Comparison of ENCODE assay signal across 11 mouse cellular contexts in the genomic region with DNA sequence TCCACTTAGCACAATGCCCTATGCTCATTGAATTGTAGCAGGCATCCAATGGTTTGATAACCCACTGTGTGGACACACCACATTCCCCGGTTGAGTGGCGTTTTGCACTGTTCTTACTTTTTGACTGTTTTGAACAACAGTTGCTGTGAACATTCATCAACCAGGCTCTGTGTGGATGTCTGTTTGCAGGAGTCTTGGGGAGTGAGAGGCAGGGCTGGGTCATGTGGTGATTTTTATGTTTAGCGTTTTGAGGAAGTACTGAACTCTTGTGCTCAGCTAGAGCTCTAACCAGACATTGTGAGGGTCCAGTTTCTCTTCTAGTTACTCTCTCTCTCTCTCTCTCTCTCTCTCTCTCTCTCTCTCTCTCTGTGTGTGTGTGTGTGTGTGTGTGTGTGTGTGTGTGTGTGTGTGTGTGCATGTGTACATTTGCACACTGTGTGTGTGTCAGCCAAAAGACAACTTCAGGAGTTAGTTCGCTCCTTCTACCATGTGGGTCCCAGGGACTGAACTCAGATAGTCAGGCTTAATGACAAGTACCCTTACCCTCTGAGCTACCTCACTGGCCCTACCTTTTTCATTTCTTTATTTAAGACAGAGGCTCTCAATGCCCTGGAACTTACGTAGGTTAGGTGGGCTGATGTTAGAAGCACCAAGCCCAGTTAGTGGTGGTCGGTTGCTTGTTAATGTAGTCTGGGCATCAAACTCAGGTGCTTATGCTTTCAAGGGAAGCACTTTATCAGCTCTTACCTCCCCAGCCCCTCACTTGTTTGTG. TPM values are rescaled to one million over a fixed set of nuclear protein-coding genes. Genes with fewer than 3 reads are reported as not detected.
DNase-seq lines count a peak whose midpoint lies in the region; ATAC-seq and TF ChIP-seq lines count a peak whose summit lies in the region.
"Had no signal": no experiment of that assay in that cellular context is flagged by ENCODE, and none has a peak within 500 bp of the region (broad histone marks: within the 10 kb centered on the region; RNA-seq: fewer than 3 reads in every experiment).

No protein-coding gene starts in this region.

- TF ChIP-seq POLR2A in liver, adult 2 months (IDR thresholded peaks at IDR 0.05; ENCODE audit: extremely low read depth, insufficient read depth, low read length), result no peak

- no peaks in the 10 kb centered on the region for H3K9me3 ChIP-seq in liver, embryonic 13.5 days (replicated peaks)
- H3K9me3 ChIP-seq: embryonic facial prominence, embryonic 12.5 days; limb, embryonic 13.5 days had no signal

- ATAC-seq in liver, embryonic 13.5 days (ENCODE audit: low read depth), result no peak
- ATAC-seq in frontal cortex, adult (ENCODE audit: low TSS enrichment), result no peak

- DNase-seq in liver, adult 2 months (ENCODE audit: extremely low read depth, low read depth, low spot score), result peak; percentile 21
- no peak for DNase-seq in liver
- peak; percentile 6 for DNase-seq in T-cell, adult 2 months (ENCODE audit: low spot score)
- no peak for DNase-seq in liver, embryonic 13.5 days
- DNase-seq in naive thymus-derived CD4-positive, alpha-beta T cell, adult 2 months (ENCODE audit: low read depth), result peak; percentile 41
- no peak for DNase-seq in cerebellum, postnatal 4 days (ENCODE audit: low spot score in 2 of 2)
- DNase-seq in urinary bladder, adult 2 months (ENCODE audit: low spot score), result no peak
- DNase-seq: cerebellum, postnatal 25 days had no signal

- H3K79me2 ChIP-seq in liver, adult 2 months (ENCODE audit: control insufficient read depth, insufficient read depth, low read length), result no peaks in the 10 kb centered on the region; the same call in 1 of the 2 replicates

- H3K9ac ChIP-seq in liver, adult 2 months (ENCODE audit: low read depth, low read length), result no peak overlapping the region
- no peak overlapping the region for H3K9ac ChIP-seq in liver, embryonic 13.5 days
- H3K9ac ChIP-seq: embryonic facial prominence, embryonic 12.5 days; limb, embryonic 13.5 days had no signal

- no peaks in the 10 kb centered on the region for H3K27me3 ChIP-seq in liver, adult 2 months (ENCODE audit: control insufficient read depth, insufficient read depth, low read length)
- H3K27me3 ChIP-seq in liver, embryonic 13.5 days, result no peaks in the 10 kb centered on the region
- H3K27me3 ChIP-seq: embryonic facial prominence, embryonic 12.5 days; limb, embryonic 13.5 days had no signal

- no peak overlapping the region; the same call in 1 of the 2 replicates for H3K27ac ChIP-seq in liver, adult 2 months (replicated peaks; ENCODE audit: insufficient read depth, low read depth, low read length)
- H3K27ac ChIP-seq in liver, embryonic 13.5 days, result peak overlapping the region; percentile 81
- H3K27ac ChIP-seq: embryonic facial prominence, embryonic 12.5 days; limb, embryonic 13.5 days had no signal

- no peak for TF ChIP-seq CTCF in liver, adult 2 months (IDR thresholded peaks at IDR 0.05; ENCODE audit: low read depth, low read length)

- no peaks in the 10 kb centered on the region for H3K36me3 ChIP-seq in liver, adult 2 months (ENCODE audit: control insufficient read depth, insufficient read depth, low read length)
- no peaks in the 10 kb centered on the region for H3K36me3 ChIP-seq in liver, embryonic 13.5 days
- H3K36me3 ChIP-seq: embryonic facial prominence, embryonic 12.5 days; limb, embryonic 13.5 days had no signal

- peak overlapping the region; percentile 21 for H3K4me2 ChIP-seq in liver, embryonic 13.5 days
- H3K4me2 ChIP-seq: embryonic facial prominence, embryonic 12.5 days; limb, embryonic 13.5 days had no signal

- no peaks in the 10 kb centered on the region; the same call in 1 of the 2 replicates for H3K4me1 ChIP-seq in liver, adult 2 months (ENCODE audit: control insufficient read depth, insufficient read depth, low read length)
- H3K4me1 ChIP-seq in liver, embryonic 13.5 days (replicated peaks), result peaks cover 100% of the 10 kb centered on the region
- H3K4me1 ChIP-seq: embryonic facial prominence, embryonic 12.5 days; limb, embryonic 13.5 days had no signal

- WGBS in liver, adult 2 months, result 84% methylated on average over 6 of the region's 6 CpGs
- WGBS in liver, embryonic 13.5 days (ENCODE audit: insufficient replicate concordance), result 58% methylated on average over 6 of the region's 6 CpGs

- no peak overlapping the region for H3K4me3 ChIP-seq in liver, adult 2 months (ENCODE audit: insufficient read depth, low read depth, low read length)
- no peak overlapping the region for H3K4me3 ChIP-seq in liver, embryonic 13.5 days (replicated peaks)
- H3K4me3 ChIP-seq: embryonic facial prominence, embryonic 12.5 days; limb, embryonic 13.5 days had no signal

RNA-seq across cellular contexts. Expression of gene Inpp5d, which starts 5.3 kb away (rescaled TPM):
- 7.6 and 14.4 TPM in 2 replicates for total RNA-seq in liver, adult 2 months (2014; rRNA removed)
- polyA plus RNA-seq in liver, adult 2 months (2012; rRNA removed), result 3.7 and 4.3 TPM in 2 replicates
- polyA plus RNA-seq in liver, embryonic 13.5 days (2015; fragmentation: Nextera tagmentation; extraction: Ambion mirVana), result 11.0 and 13.9 TPM in 2 replicates
- polyA plus RNA-seq in urinary bladder, adult 2 months (2012; rRNA removed), result 8.5 and 12.4 TPM in 2 replicates

RNA-seq across cellular contexts. Expression of gene Ngef, which starts 51.8 kb away (rescaled TPM):
- total RNA-seq in liver, adult 2 months (2014; rRNA removed), result 28.3 and 29.7 TPM in 2 replicates
- polyA plus RNA-seq in liver, adult 2 months (2012; rRNA removed), result 21.5 and 25.1 TPM in 2 replicates
- 3.8 and 4.1 TPM in 2 replicates for polyA plus RNA-seq in liver, embryonic 13.5 days (2015; fragmentation: Nextera tagmentation; extraction: Ambion mirVana)
- 5.6 and 6.3 TPM in 2 replicates for polyA plus RNA-seq in urinary bladder, adult 2 months (2012; rRNA removed)

Comparison
In these comparisons a context has a peak if more than half of its experiments do, and no peak if none do; other contexts are left out.
1. DNase-seq: peak in liver, adult 2 months (single experiment), T-cell, adult 2 months (single experiment) and naive thymus-derived CD4-positive, alpha-beta T cell, adult 2 months (single experiment); none in liver (single experiment), liver, embryonic 13.5 days (single experiment), cerebellum, postnatal 4 days (0 of 2) and urinary bladder, adult 2 months (single experiment).